Mouse (Mus musculus) heart, embryonic 10.5 days (tissue): Measurements from ENCODE around the gene Vps13c. TPM values are rescaled to one million over a fixed set of nuclear protein-coding genes. Genes with fewer than 3 reads are reported as not detected.

Experiments
- DNase-seq: peaks from one replicate; pipeline ENCODE4 v3.0.0-alpha.2; 2017; ENCODE audit warnings: low spot score
- H3K27ac ChIP-seq: fragments of 300-500 bp; sonication (generic); 2 replicates; pipeline ENCODE4 v1.5.1; 2016; ENCODE audit warnings: mild to moderate bottlenecking
- H3K27me3 ChIP-seq: fragments of 300-500 bp; sonication (generic); 2 replicates; pipeline ENCODE4 v1.6.1; 2016; ENCODE audit warnings: mild to moderate bottlenecking; ENCODE audit not compliant: poor library complexity, insufficient read depth, severe bottlenecking
- H3K36me3 ChIP-seq: fragments of 300-500 bp; sonication (generic); 2 replicates; pipeline ENCODE4 v1.6.1; 2016; ENCODE audit warnings: mild to moderate bottlenecking, moderate library complexity
- H3K4me1 ChIP-seq: fragments of 300-500 bp; sonication (generic); 2 replicates; pipeline ENCODE4 v1.6.1; 2016; ENCODE audit warnings: mild to moderate bottlenecking
- H3K4me3 ChIP-seq: fragments of 300-500 bp; sonication (generic); 2 replicates; pipeline ENCODE4 v1.5.1; 2016; ENCODE audit warnings: mild to moderate bottlenecking, moderate library complexity
- H3K9me3 ChIP-seq: fragments of 300-500 bp; sonication (generic); 2 replicates; pipeline ENCODE4 v1.6.1; 2016; ENCODE audit warnings: mild to moderate bottlenecking, moderate library complexity
- WGBS: fragments of 180-500 bp; shearing (Covaris S2); methylation state at CpG from one replicate; pipeline ENCODE4 v1.1.7; 2016; 5-methylcytosine and 5-hydroxymethylcytosine counted together
- polyA plus RNA-seq: library from polyadenylated mRNA; unstranded; fragments of >200 nt; fragmentation: Nextera tagmentation; extraction: Ambion mirVana; gene quantifications from 2 replicates; pipeline ENCODE4 v1.2.1, GENCODE M21; 2016

Vps13c gene
- polyA plus RNA-seq, 1 experiment from 2014 or later, result 3.9 TPM

DNA sequence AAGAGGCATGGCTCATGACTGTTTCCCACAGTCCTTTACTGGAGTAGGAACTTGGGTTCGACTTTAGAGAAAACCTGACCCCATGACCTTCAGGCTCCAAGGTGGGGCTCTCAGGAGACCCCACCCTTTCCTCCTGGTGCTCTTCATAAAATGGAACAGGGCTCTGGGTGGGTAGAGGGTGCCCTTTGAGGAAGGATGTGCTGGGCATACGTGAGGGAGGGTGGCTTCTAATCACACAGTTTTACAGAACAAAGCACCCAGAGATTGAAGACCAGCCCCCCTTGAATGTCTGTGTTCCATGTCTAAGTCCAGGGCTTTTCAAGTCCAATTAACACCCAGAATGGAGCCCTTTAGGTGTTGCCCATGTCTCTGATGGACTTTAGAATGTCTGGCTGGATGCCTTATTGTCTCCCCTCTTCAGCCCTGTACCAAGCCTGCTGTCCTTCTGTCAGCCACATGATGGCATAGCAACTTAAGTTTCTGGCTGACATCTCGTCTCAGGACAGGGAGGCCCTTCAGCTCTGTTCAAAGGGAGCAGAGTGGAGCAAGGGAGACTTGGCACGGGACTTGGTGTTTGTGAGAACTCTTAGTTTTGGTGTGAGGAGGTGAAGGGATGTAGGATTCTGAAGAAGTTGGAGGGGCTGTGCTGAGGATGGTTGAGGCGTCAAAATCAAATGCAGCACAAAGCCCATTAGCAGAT, 176.2 kb downstream of the Vps13c start:
- Histone ChIP-seq H3K4me3 (no peak overlapping the region), H3K9me3 (no peaks in the 10 kb centered on the region), H3K27me3 (peaks cover 11% of the 10 kb centered on the region; the same call in 1 of the 2 replicates), H3K4me1 (no peaks in the 10 kb centered on the region), H3K27ac (no peak overlapping the region), H3K36me3 (no peaks in the 10 kb centered on the region)
- 48% methylated on average over 5 of the region's 5 CpGs for WGBS
- no peak for DNase-seq

- no peak overlapping the region for H3K4me3 ChIP-seq
- 85% methylated on average over 8 of the region's 8 CpGs for WGBS
- H3K27ac ChIP-seq, result no peak overlapping the region
- no peaks in the 10 kb centered on the region for H3K4me1 ChIP-seq
- H3K9me3 ChIP-seq, result no peaks in the 10 kb centered on the region
- peaks cover 8% of the 10 kb centered on the region; the same call in 1 of the 2 replicates for H3K27me3 ChIP-seq
- DNase-seq, result no peak
- H3K36me3 ChIP-seq, result no peaks in the 10 kb centered on the region
Observed at GRCm38 (mm10) chr9:68020776-68021365, 180.7 kb downstream of the Vps13c start.

DNA sequence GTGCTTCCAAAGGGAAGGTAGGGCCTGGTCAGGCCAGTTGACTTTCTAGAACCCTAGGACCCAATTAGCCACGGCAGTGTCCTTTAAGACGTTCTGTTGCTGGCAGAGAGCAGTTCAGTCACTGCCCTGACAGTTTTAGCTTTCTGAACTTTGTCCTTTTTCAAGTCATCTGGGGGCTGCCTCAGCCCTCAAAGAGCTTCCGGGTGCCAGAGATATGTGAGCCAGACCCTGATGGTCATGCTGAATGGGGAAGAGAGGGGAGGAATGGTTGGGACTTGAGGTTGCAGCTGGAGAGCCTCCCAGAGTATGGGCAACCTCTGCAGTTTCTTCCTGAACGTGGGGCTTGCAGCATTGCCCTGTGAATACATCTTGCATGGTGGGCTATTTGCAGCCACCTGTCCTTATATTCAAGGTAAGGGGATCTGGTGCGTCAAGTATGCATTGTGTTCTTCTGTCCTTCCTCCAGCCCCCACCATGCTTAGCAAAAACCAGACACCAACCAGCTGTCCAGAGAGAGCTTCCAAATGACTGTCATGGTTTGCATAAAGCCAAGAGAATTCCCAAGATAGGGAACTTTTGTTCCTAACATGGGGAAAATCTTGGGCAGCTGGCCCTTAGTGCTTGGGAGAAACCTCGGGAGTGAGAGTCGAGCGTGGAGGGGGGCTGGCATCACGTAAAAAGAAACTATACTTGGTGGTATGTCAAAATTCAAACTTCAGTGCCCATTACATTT, 182.3 kb downstream of the Vps13c start:
- Histone ChIP-seq H3K4me3 (no peak overlapping the region), H3K27me3 (0 out of 2 replicates have a peak, but pooled peaks cover 3% of the 10 kb centered on the region), H3K36me3 (no peaks in the 10 kb centered on the region), H3K4me1 (peaks cover under 1% of the 10 kb centered on the region; the same call in 1 of the 2 replicates), H3K9me3 (no peaks in the 10 kb centered on the region), H3K27ac (no peak overlapping the region)
- 78% methylated on average over 9 of the region's 9 CpGs for WGBS
- DNase-seq, result no peak

DNA sequence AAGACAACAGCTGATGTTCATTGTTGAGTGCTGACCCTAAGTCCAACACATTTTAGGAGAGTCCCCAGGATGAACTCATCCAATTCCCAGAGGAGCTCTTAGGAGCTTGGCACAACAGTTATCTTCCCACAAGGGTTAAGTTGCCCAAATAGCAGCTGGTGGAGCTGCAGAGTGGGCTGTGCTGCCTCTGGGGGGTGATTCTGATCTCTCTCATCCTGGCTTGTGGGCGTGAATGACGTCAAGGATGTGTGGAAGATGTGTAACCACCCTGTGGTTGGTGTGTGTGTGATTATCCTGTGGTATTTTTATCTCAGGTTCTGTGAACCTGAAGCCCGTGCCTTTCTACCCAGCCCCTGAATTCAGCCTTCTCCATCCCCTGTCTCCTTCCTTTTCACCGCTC, 188.4 kb downstream of the Vps13c start:
- no peaks in the 10 kb centered on the region for H3K36me3 ChIP-seq
- DNase-seq, result no peak
- no peaks in the 10 kb centered on the region for H3K9me3 ChIP-seq
- H3K27me3 ChIP-seq, result no peaks in the 10 kb centered on the region
- WGBS, result 52% methylated on average over 4 of the region's 4 CpGs
- H3K4me3 ChIP-seq, result no peak overlapping the region
- H3K27ac ChIP-seq, result no peak overlapping the region
- peaks cover 10% of the 10 kb centered on the region; the same call in 1 of the 2 replicates for H3K4me1 ChIP-seq

DNA sequence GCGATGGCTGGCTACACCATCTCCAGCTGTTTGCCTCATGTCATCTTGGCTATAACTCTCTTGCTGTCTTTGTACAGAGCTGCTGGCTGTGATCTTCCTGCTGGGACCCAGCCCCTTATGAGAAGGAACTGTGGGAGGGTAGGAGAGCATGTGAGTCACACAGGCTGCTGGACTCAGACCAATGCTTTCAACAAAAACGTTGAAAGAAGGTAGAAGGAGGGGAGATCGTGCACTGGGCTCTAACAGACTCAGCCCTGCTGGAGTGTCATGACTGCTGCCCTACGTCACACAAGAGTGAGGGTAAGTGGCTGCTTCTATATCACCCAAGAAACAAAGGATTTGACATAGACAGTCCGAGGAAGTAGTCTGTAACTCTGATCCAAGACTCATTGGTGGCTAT, 193.6 kb downstream of the Vps13c start:
- Histone ChIP-seq H3K27me3 (no peaks in the 10 kb centered on the region), H3K27ac (no peak overlapping the region), H3K36me3 (no peaks in the 10 kb centered on the region), H3K9me3 (no peaks in the 10 kb centered on the region), H3K4me3 (no peak overlapping the region), H3K4me1 (0 out of 2 replicates have a peak, but pooled peaks cover 6% of the 10 kb centered on the region)
- no peak for DNase-seq
- WGBS, result 63% methylated on average over 5 of the region's 5 CpGs

Other genes starting within 250 kb of the Vps13c start
- 2.3 and 2.8 TPM in 2 replicates for gene C2cd4b, start 81.0 kb upstream of the Vps13c start, polyA plus RNA-seq
- gene C2cd4a, start 8.1 kb upstream of the Vps13c start, polyA plus RNA-seq, result 0.49 and 0.65 TPM in 2 replicates